11 mouse cellular contexts compared by ENCODE assay signal in the genomic region with DNA sequence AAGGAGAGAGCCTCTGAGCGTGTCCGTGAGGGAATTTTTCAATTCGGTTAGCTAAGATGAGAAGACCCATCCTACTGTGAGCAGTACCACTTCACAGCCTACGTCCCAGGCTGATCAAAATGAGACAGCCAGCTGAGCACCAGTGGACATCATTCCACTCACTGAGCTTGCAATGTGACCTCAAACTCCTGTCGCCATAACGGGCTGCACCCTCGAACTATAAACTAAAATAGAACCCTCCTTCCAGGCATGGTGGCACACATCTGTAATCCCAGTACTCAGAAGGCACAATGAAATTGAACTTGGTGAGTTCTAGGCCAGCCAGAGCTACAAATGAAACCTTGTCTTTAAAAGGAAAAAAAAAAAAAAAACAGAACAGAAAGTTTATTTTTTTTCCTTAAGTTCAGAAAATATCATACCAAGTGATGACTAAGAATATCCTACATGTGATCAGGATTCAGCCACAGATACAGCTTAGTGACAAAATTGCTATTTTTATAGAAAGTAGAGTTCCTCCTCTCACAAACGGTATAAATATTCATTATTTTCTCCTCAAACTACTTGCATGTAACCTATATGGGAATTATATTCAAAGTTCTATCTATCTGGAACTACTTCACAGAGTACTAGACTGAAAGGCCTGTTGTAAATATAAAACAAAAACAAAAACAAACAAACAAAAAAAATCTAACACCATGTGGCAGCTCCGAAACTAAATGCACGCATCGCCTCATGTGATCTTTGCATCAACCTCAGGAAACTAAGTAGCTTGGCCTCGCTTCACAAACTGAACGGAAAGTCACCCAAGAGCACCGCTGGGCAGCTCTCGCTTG. TPM values are rescaled to one million over a fixed set of nuclear protein-coding genes. Genes with fewer than 3 reads are reported as not detected.
A peak's percentile ranks its signal among the peaks of the same experiment; 100 is the strongest.
DNase-seq lines count a peak whose midpoint lies in the region; ATAC-seq and TF ChIP-seq lines count a peak whose summit lies in the region.
"Had no signal": no experiment of that assay in that cellular context is flagged by ENCODE, and none has a peak within 500 bp of the region (broad histone marks: within the 10 kb centered on the region; RNA-seq: fewer than 3 reads in every experiment).

No protein-coding gene starts in this region.

- no peak for TF ChIP-seq CTCF in heart, postnatal 0 days (IDR thresholded peaks at IDR 0.05; ENCODE audit: low read depth)
- no peak for TF ChIP-seq CTCF in lung, postnatal 0 days (IDR thresholded peaks at IDR 0.05)
- no peak for TF ChIP-seq CTCF in cortical plate, adult 2 months (IDR thresholded peaks at IDR 0.05; ENCODE audit: extremely low read depth, insufficient read depth, low read length)

- no peak for TF ChIP-seq EP300 in heart, postnatal 0 days (IDR thresholded peaks at IDR 0.05; ENCODE audit: low read depth)
- TF ChIP-seq EP300 in lung, postnatal 0 days (IDR thresholded peaks at IDR 0.05), result no peak

- H3K9ac ChIP-seq in heart, postnatal 0 days (replicated peaks; ENCODE audit: low read depth, low read length), result no peak overlapping the region
- no peak overlapping the region for H3K9ac ChIP-seq in lung, postnatal 0 days (replicated peaks; ENCODE audit: low read depth)
- no peak overlapping the region for H3K9ac ChIP-seq in stomach, embryonic 15.5 days
- H3K9ac ChIP-seq: neural tube, embryonic 12.5 days had no signal

- 63% methylated on average over 15 of the region's 15 CpGs for WGBS in heart, postnatal 0 days
- WGBS in lung, postnatal 0 days, result 69% methylated on average over 15 of the region's 15 CpGs
- 90% methylated on average over 15 of the region's 15 CpGs for WGBS in stomach, embryonic 15.5 days

- peaks cover 38% of the 10 kb centered on the region for H3K4me1 ChIP-seq in heart, postnatal 0 days (ENCODE audit: control insufficient read depth, insufficient read depth)
- peaks cover 18% of the 10 kb centered on the region; the same call in 1 of the 2 replicates for H3K4me1 ChIP-seq in lung, postnatal 0 days (ENCODE audit: insufficient read depth, low read depth, low read length)
- H3K4me1 ChIP-seq in cortical plate, adult 2 months (ENCODE audit: control insufficient read depth, insufficient read depth, low read length), result peaks cover 9% of the 10 kb centered on the region
- H3K4me1 ChIP-seq in stomach, embryonic 15.5 days, result peaks cover 9% of the 10 kb centered on the region; the same call in 1 of the 2 replicates
- H3K4me1 ChIP-seq: neural tube, embryonic 12.5 days had no signal

- H3K4me3 ChIP-seq in heart, postnatal 0 days (ENCODE audit: low read depth, low read length), result no peak overlapping the region
- H3K4me3 ChIP-seq in lung, postnatal 0 days (ENCODE audit: low read depth, low read length), result no peak overlapping the region
- H3K4me3 ChIP-seq in cortical plate, adult 2 months (ENCODE audit: insufficient read depth, low read length), result no peak overlapping the region
- no peak overlapping the region for H3K4me3 ChIP-seq in stomach, embryonic 15.5 days (replicated peaks)
- H3K4me3 ChIP-seq: neural tube, embryonic 12.5 days had no signal

- no peak for TF ChIP-seq POLR2A in cortical plate, adult 2 months (IDR thresholded peaks at IDR 0.05; ENCODE audit: extremely low read depth, insufficient read depth, low read length)

- peak overlapping the region; percentile 69 for H3K27ac ChIP-seq in heart, postnatal 0 days (ENCODE audit: low read depth)
- peak overlapping the region; percentile 86 for H3K27ac ChIP-seq in lung, postnatal 0 days (ENCODE audit: low read length)
- peak overlapping the region; percentile 91 for H3K27ac ChIP-seq in cortical plate, adult 2 months (ENCODE audit: insufficient read depth, low read length)
- peak overlapping the region; percentile 44; the same call in 1 of the 2 replicates for H3K27ac ChIP-seq in stomach, embryonic 15.5 days
- H3K27ac ChIP-seq: neural tube, embryonic 12.5 days had no signal

- no peaks in the 10 kb centered on the region for H3K36me3 ChIP-seq in heart, postnatal 0 days (replicated peaks; ENCODE audit: control insufficient read depth, insufficient read depth, low read length)
- H3K36me3 ChIP-seq in lung, postnatal 0 days (ENCODE audit: insufficient read depth, low read length), result no peaks in the 10 kb centered on the region
- H3K36me3 ChIP-seq in stomach, embryonic 15.5 days, result no peaks in the 10 kb centered on the region
- H3K36me3 ChIP-seq: neural tube, embryonic 12.5 days had no signal

- H3K4me2 ChIP-seq in heart, postnatal 0 days (ENCODE audit: low read depth, low read length), result no peak overlapping the region
- peak overlapping the region; percentile 17; the same call in 1 of the 2 replicates for H3K4me2 ChIP-seq in lung, postnatal 0 days (replicated peaks; ENCODE audit: low read depth, low read length)
- no peak overlapping the region for H3K4me2 ChIP-seq in stomach, embryonic 15.5 days
- H3K4me2 ChIP-seq: neural tube, embryonic 12.5 days had no signal

- no peaks in the 10 kb centered on the region for H3K27me3 ChIP-seq in heart, postnatal 0 days (ENCODE audit: control insufficient read depth, insufficient read depth, low read length)
- no peaks in the 10 kb centered on the region for H3K27me3 ChIP-seq in lung, postnatal 0 days (replicated peaks; ENCODE audit: insufficient read depth, low read length)
- H3K27me3 ChIP-seq in stomach, embryonic 15.5 days (replicated peaks), result no peaks in the 10 kb centered on the region
- H3K27me3 ChIP-seq: neural tube, embryonic 12.5 days had no signal

- no peak for DNase-seq in heart, postnatal 0 days (ENCODE audit: low spot score)
- DNase-seq in heart, postnatal 14 days, result no peak
- no peak for DNase-seq in lung, postnatal 0 days (ENCODE audit: low spot score)
- no peak for DNase-seq in lung, postnatal 4 days
- no peak for DNase-seq in frontal cortex, postnatal 14 days (ENCODE audit: low spot score in 2 of 2)
- DNase-seq: cerebellum, adult 11 months; right cerebral cortex, postnatal 14 days; thymus, postnatal 14 days had no signal

- H3K9me3 ChIP-seq in heart, postnatal 0 days (replicated peaks; ENCODE audit: control insufficient read depth, low read length), result no peaks in the 10 kb centered on the region
- H3K9me3 ChIP-seq in lung, postnatal 0 days (ENCODE audit: low read length), result no peaks in the 10 kb centered on the region
- H3K9me3 ChIP-seq in stomach, embryonic 15.5 days, result no peaks in the 10 kb centered on the region
- H3K9me3 ChIP-seq: neural tube, embryonic 12.5 days had no signal

- intact Hi-C loops in heart, postnatal 14 days (cut with DNase I), result no loop called here

- no peak for ATAC-seq in heart, postnatal 0 days (ENCODE audit: insufficient read depth, low read depth)
- 0 out of 2 replicates have a peak, but pooled peaks have one; percentile 0 for ATAC-seq in lung, postnatal 0 days
- no peak for ATAC-seq in stomach, embryonic 15.5 days (ENCODE audit: insufficient read depth, low FRiP score, low read depth)

RNA-seq across cellular contexts. Expression of a gene that starts 50.9 kb away (rescaled TPM):
- total RNA-seq in heart, postnatal 0 days (2014; rRNA removed; ENCODE audit: low replicate concordance), result 39.8 and 88.5 TPM in 2 replicates
- polyA plus RNA-seq in heart, postnatal 0 days (2015; fragmentation: Nextera tagmentation; extraction: Ambion mirVana), result 22.6 and 23.6 TPM in 2 replicates
- total RNA-seq in heart, postnatal 14 days (2021), result 10 to 100 TPM; 60.2 to 61.0 TPM
- polyA plus RNA-seq in lung, postnatal 0 days (2015; fragmentation: Nextera tagmentation; extraction: Ambion mirVana), result 153 and 183 TPM in 2 replicates
- polyA plus RNA-seq in cortical plate, adult 2 months (2012; rRNA removed), result 18.9 and 19.8 TPM in 2 replicates
- polyA plus RNA-seq in stomach, embryonic 15.5 days (2015; fragmentation: Nextera tagmentation; extraction: Ambion mirVana), result 84.2 TPM in 2 replicates
